Mouse (Mus musculus): ENCODE measurements around the gene Unc13a. TPM values are rescaled to one million over a fixed set of nuclear protein-coding genes. Genes with fewer than 3 reads are reported as not detected.

The Unc13a gene
- polyA plus RNA-seq, 1 experiment from 2014 or later: 2.5 TPM

- POLR2A ChIA-PET: interaction anchor here (1.4 kb wide), 1 partner anchor 37 kb away, joined by 6 read pairs; no protein-coding TSS in a partner anchor
- no peak for TF ChIP-seq CTCF (IDR thresholded peaks at IDR 0.05)
- no peak for ATAC-seq
- no peaks in the 10 kb centered on the region for H3K27me3 ChIP-seq
- CTCF ChIA-PET: interaction anchor here (0.9 to 2.3 kb wide), 3 partner anchors 19 to 36 kb away, joined by 3 to 12 read pairs (median 3); no protein-coding TSS in a partner anchor
- no peak for DNase-seq (ENCODE audit: low read depth, low spot score)
- in situ Hi-C loops (cut with MboI; ENCODE audit: low pct_unique_long_range_greater_than_20kb): no loop called here
These were observed 72.7 kb downstream of the Unc13a start for GRCm38 (mm10) chr8:71598841-71599240.

- CTCF ChIA-PET: interaction anchor here (0.7 to 2.3 kb wide), 4 partner anchors 19 to 68 kb away, joined by 3 to 12 read pairs (median 3); no protein-coding TSS in a partner anchor
- ATAC-seq: no peak
- no peaks in the 10 kb centered on the region for H3K27me3 ChIP-seq
- POLR2A ChIA-PET: no interaction called here
- in situ Hi-C loops (cut with MboI; ENCODE audit: low pct_unique_long_range_greater_than_20kb): no loop called here
- no peak for TF ChIP-seq CTCF (IDR thresholded peaks at IDR 0.05)
- DNase-seq (ENCODE audit: low read depth, low spot score): no peak
These were observed 73.2 kb downstream of the Unc13a start for GRCm38 (mm10) chr8:71598375-71598774.

GRCm38 (mm10) chr8:71597451-71597850 lies 74.1 kb downstream of the Unc13a start, which contains the start of gene Fam129c:
Fam129c (plus strand) TSS chr8:71597648.
- ATAC-seq (no peak), DNase-seq (ENCODE audit: low read depth, low spot score) (no peak)
- H3K27me3 ChIP-seq: no peaks in the 10 kb centered on the region
- no peak for TF ChIP-seq CTCF (IDR thresholded peaks at IDR 0.05)
- in situ Hi-C loops (cut with MboI; ENCODE audit: low pct_unique_long_range_greater_than_20kb): no loop called here
- CTCF ChIA-PET: interaction anchor here (1.5 to 2.3 kb wide), 2 partner anchors 11 to 35 kb away, joined by 5 to 12 read pairs; no protein-coding TSS in a partner anchor
- POLR2A ChIA-PET: no interaction called here

GRCm38 (mm10) chr8:71596798-71597197 lies 74.8 kb downstream of the Unc13a start:
- CTCF ChIA-PET: interaction anchor here (0.9 to 2.7 kb wide), 7 partner anchors 10 to 64 kb away, joined by 5 to 11 read pairs (median 6); partner anchors contain the start of genes Colgalt1, Slc27a1 and Tmem221

GRCm38 (mm10) chr8:71596384-71596783 lies 75.2 kb downstream of the Unc13a start:
- no peaks in the 10 kb centered on the region for H3K27me3 ChIP-seq
- DNase-seq (ENCODE audit: low read depth, low spot score) (no peak), ATAC-seq (no peak)
- POLR2A ChIA-PET: interaction anchor here (0.7 to 3.4 kb wide), 3 partner anchors 27 to 33 kb away, joined by 3 to 15 read pairs (median 12); partner anchors contain the start of gene Slc27a1
- in situ Hi-C loops (cut with MboI; ENCODE audit: low pct_unique_long_range_greater_than_20kb): no loop called here
- no peak for TF ChIP-seq CTCF (IDR thresholded peaks at IDR 0.05)
- CTCF ChIA-PET: interaction anchor here (0.7 to 2.7 kb wide), 11 partner anchors 8 to 67 kb away, joined by 3 to 11 read pairs (median 5); partner anchors contain the start of genes Colgalt1, Slc27a1 and Tmem221

More at GRCm38 (mm10) chr8:71596798-71597197, 74.8 kb downstream of the Unc13a start:
- no peak for ATAC-seq
- no peak for TF ChIP-seq CTCF (IDR thresholded peaks at IDR 0.05)
- POLR2A ChIA-PET: no interaction called here
- no peaks in the 10 kb centered on the region for H3K27me3 ChIP-seq
- no peak for DNase-seq (ENCODE audit: low read depth, low spot score)
- in situ Hi-C loops (cut with MboI; ENCODE audit: low pct_unique_long_range_greater_than_20kb): no loop called here

- H3K27me3 ChIP-seq: no peaks in the 10 kb centered on the region
- no peak for DNase-seq (ENCODE audit: low read depth, low spot score)
- in situ Hi-C loops (cut with MboI; ENCODE audit: low pct_unique_long_range_greater_than_20kb): no loop called here
- no peak for TF ChIP-seq CTCF (IDR thresholded peaks at IDR 0.05)
- ATAC-seq: peak; percentile 45
- ChIA-PET CTCF (interaction anchor here (0.7 to 2.7 kb wide), 13 partner anchors 9 to 68 kb away, joined by 3 to 11 read pairs (median 5); partner anchors contain the start of genes Colgalt1, Slc27a1 and Tmem221), POLR2A (interaction anchor here (0.7 to 3.4 kb wide), 3 partner anchors 27 to 33 kb away, joined by 3 to 15 read pairs (median 12); partner anchors contain the start of gene Slc27a1)
These were observed 75.7 kb downstream of the Unc13a start for GRCm38 (mm10) chr8:71595862-71596261.

- POLR2A ChIA-PET: interaction anchor here (0.9 to 3.4 kb wide), 3 partner anchors 25 to 31 kb away, joined by 5 to 15 read pairs (median 12); partner anchors contain the start of gene Slc27a1
- CTCF ChIA-PET: interaction anchor here (0.6 to 7.9 kb wide), 3 partner anchors 16 to 59 kb away, joined by 3 to 49 read pairs (median 10); partner anchors contain the start of genes Colgalt1 and Tmem221
- no peaks in the 10 kb centered on the region for H3K27me3 ChIP-seq
- in situ Hi-C loops (cut with MboI; ENCODE audit: low pct_unique_long_range_greater_than_20kb): no loop called here
- ATAC-seq (no peak), DNase-seq (ENCODE audit: low read depth, low spot score) (no peak)
- no peak for TF ChIP-seq CTCF (IDR thresholded peaks at IDR 0.05)
These were observed 77.2 kb downstream of the Unc13a start for GRCm38 (mm10) chr8:71594324-71594722.

- ChIA-PET POLR2A (interaction anchor here (0.8 to 3.4 kb wide), 6 partner anchors 16 to 67 kb away, joined by 3 to 15 read pairs (median 6); partner anchors contain the start of gene Slc27a1), CTCF (interaction anchor here (0.6 to 7.9 kb wide), 5 partner anchors 17 to 67 kb away, joined by 3 to 49 read pairs (median 3); partner anchors contain the start of genes Slc27a1 and Tmem221)
- no peak for DNase-seq (ENCODE audit: low read depth, low spot score)
- in situ Hi-C loops (cut with MboI; ENCODE audit: low pct_unique_long_range_greater_than_20kb): no loop called here
- ATAC-seq: no peak
- TF ChIP-seq CTCF (IDR thresholded peaks at IDR 0.05): no peak
- H3K27me3 ChIP-seq: no peaks in the 10 kb centered on the region
These were observed 77.8 kb downstream of the Unc13a start for GRCm38 (mm10) chr8:71593556-71594323.

- DNase-seq (ENCODE audit: low read depth, low spot score) (no peak), ATAC-seq (peak; percentile 20)
- in situ Hi-C loops (cut with MboI; ENCODE audit: low pct_unique_long_range_greater_than_20kb): no loop called here
- TF ChIP-seq CTCF (IDR thresholded peaks at IDR 0.05): no peak
- H3K27me3 ChIP-seq: no peaks in the 10 kb centered on the region
- POLR2A ChIA-PET: interaction anchor here (0.7 to 3.0 kb wide), 10 partner anchors 14 to 68 kb away, joined by 3 to 12 read pairs (median 6); partner anchors contain the start of genes Colgalt1, Slc27a1 and Tmem221
- CTCF ChIA-PET: interaction anchor here (1.0 to 7.9 kb wide), 4 partner anchors 16 to 68 kb away, joined by 3 to 49 read pairs (median 6); partner anchors contain the start of genes Slc27a1 and Tmem221
These were observed 79.0 kb downstream of the Unc13a start for GRCm38 (mm10) chr8:71592374-71593170.
